Mouse (Mus musculus) CD8-positive naive resting alpha-beta T cell, adult 2 months (primary cell): ENCODE data around the gene 1700016K19Rik.

ENCODE experiments used
- DNase-seq, 2 experiments: peaks; one replicate each; pipeline ENCODE4 v3.0.0; 2022; ENCODE audit warnings: low read depth in 2 of 2, low spot score in 2 of 2

The 1700016K19Rik gene

DNA sequence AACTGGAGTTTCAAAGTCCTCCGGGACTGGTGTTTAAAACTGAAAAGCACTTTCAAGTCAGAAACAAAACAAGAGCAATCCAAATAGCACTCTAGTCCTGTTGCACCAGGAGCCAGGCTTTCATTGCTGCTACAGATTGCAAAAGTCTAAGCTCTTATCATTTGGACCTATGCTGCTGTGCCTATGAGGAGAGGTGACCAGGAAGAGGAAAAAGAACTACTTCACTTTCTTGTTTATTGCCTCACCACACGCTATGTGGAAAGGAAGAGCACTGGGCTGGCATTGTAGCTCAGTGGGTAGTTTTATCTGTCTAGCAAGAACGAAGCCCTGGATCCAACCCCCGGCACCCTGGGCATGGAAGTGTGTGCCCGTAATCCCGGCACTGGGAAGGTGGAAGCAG is 33.6 kb downstream of the 1700016K19Rik start:
- no peak for DNase-seq

DNA sequence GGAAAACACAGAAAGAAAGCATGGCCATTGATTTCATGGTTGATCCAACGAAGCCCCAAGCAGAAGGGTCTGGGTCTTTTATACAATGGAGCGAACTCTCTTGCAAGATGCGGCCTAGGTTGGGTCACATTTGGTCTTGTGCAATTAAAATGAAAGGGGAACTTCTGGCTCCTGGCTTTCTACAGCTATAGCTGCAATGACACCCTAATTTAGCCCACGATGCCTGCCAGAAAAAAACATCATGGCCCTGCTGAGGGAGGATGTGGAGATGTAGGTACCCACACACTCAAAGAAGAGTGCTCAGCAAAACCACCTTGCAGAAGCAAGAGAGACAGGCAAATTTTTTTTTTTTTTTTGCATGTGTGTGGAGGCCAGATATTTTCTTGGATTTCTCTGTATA is 34.1 kb downstream of the 1700016K19Rik start:
- DNase-seq = no peak

DNA sequence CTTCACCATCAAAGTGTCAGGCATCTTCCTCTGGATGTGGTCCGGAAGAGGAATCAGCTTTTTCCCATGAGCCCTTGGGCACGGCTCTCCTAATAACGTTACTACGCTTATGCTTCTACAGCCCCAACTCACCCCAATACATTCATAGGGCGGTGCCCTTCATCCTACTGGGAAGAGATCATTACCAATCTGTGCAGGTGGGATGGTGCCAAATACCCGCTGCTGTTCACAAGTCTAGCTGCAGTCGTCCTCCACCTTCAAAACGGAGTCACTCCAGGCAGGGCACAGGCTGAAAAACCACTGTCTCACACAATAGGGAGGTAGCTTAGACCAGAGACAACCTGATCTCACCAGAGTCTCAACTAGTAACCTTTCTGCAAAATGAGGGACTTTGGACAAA is 35.5 kb downstream of the 1700016K19Rik start:
- no peak for DNase-seq

DNA sequence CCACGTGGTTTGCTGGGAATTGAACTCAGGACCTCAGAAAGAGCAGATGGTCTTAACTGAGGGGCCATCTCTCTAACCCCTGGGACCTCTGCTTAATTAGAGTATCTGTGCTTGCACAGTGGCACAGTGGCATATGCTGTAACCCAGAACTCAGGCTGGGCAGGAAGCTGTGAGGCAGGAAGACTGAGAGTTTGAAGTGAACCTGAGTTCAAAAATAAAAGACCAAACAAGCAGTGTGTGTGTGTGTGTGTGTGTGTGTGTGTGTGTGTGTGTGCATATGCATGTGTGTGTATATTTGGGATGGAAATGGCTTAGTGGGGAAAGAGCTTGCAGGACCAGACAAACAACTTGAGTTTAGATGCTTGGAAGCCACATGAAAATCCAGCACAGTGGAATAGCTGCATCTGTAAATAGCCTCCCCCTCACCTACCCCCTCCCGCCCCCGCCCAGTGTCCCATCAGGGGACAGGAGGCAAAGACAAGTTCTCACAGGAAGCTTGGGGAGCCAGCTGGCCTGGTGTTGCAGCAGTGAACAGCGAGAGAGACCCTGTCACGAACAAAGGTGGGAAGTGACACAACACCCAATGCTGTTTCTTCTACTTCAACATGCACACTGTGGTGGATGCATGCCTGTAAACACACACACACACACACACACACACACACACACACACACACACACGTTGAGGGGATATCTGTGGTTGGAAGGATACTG is 38.0 kb downstream of the 1700016K19Rik start:
- DNase-seq = peak; percentile 11 to 41

- DNase-seq = no peak
These were observed 39.8 kb downstream of the 1700016K19Rik start for GRCm38 (mm10) chr11:76039271-76040053.

DNA sequence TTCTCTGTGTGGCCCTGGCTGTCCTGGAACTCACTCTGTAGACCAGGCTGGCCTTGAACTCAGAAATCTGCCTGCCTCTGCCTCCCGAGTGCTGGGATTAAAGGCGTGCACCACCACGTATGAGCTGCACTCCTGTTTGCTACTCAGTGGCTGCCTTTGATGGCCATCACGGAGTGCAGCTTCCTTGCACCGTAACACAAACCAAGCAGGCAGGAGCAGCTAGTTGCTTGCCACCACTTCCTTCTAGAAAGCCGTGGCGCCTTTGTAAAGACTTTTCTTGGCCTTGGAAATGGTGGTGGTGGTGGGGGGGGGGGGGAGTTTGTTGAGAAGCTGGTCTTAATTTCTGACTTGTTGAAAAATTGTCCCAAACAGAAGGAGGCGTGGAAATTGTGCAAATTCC is 40.4 kb downstream of the 1700016K19Rik start:
- peak; percentile 14 to 23 for DNase-seq

GRCm38 (mm10) chr11:76040761-76041376 is 41.2 kb downstream of the 1700016K19Rik start:
- DNase-seq = no peak

GRCm38 (mm10) chr11:76042041-76042638 is 42.4 kb downstream of the 1700016K19Rik start:
- DNase-seq = no peak

- DNase-seq = no peak
These were observed 43.2 kb downstream of the 1700016K19Rik start for GRCm38 (mm10) chr11:76042882-76043281.

DNA sequence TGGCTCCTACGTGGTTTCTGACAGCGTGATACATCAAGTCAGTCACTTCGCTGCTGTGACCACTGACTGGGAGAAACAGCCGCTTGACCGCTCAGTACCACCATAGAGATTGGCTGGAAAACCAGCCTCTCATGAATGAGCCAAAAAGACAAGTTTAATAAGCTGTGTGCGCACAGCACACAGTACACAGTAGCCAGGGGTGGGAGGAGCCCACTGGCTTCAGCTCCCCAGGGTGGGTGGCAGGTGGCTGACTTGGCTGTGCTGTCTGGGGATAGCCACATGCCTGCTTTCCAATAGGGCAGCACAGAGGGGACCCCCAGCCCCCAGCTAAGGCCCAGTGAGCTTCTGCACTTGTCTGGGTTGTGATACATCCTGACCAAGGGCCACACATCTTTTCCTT is 44.8 kb downstream of the 1700016K19Rik start:
- DNase-seq = no peak

- DNase-seq = no peak
These were observed 45.7 kb downstream of the 1700016K19Rik start for GRCm38 (mm10) chr11:76045367-76045766.

GRCm38 (mm10) chr11:76050509-76050908 is 50.8 kb downstream of the 1700016K19Rik start:
- DNase-seq = no peak

GRCm38 (mm10) chr11:76050967-76051512 is 51.3 kb downstream of the 1700016K19Rik start:
- DNase-seq = no peak

- DNase-seq = no peak
These were observed 52.8 kb downstream of the 1700016K19Rik start for GRCm38 (mm10) chr11:76052496-76052895.
